Mouse (Mus musculus): ENCODE results near the gene Pagr1b. TPM values are rescaled to one million over a fixed set of nuclear protein-coding genes. Genes with fewer than 3 reads are reported as not detected.

The Pagr1b gene
- total and polyA plus RNA-seq, 3 experiments, result 0.39 to 4.5 TPM; not detected in 1

GRCm38 (mm10) chr7:127021563-127022527 is 5.6 kb upstream of the Pagr1b start:
- Histone ChIP-seq H3K79me2 (ENCODE audit: control insufficient read depth, insufficient read depth, low read length, poor library complexity) (peaks cover 43% of the 10 kb centered on the region), H3K27me3 (ENCODE audit: control insufficient read depth in 1 of 2, insufficient read depth in 2 of 2, low read length in 2 of 2) (no peaks in the 10 kb centered on the region), H3K36me3 (ENCODE audit: control insufficient read depth in 1 of 2, insufficient read depth in 2 of 2, low read length in 2 of 2) (peaks cover 0 to 22% of the 10 kb centered on the region in 2 experiments; a peak in 3 of 4 replicates), H3K4me1 (ENCODE audit: control insufficient read depth in 1 of 2, insufficient read depth in 2 of 2, low read length in 2 of 2) (peaks cover 0 to 17% of the 10 kb centered on the region in 2 experiments; a peak in 2 of 4 replicates), H3K4me3 (ENCODE audit: control insufficient read depth in 1 of 2, insufficient read depth in 1 of 2, low read depth in 2 of 2, low read length in 2 of 2) (no peak overlapping the region), H3K9me3 (replicated peaks; ENCODE audit: insufficient read depth, low read length) (no peaks in the 10 kb centered on the region), H3K9ac (ENCODE audit: control insufficient read depth, low read depth, low read length, poor library complexity, severe bottlenecking) (peak overlapping the region; percentile 97; the same call in 1 of the 2 replicates), H3K27ac (ENCODE audit: control insufficient read depth, low read depth, low read length) (no peak overlapping the region)
- DNase-seq (ENCODE audit: low read depth, low spot score), result peak; percentile 44
- TF ChIP-seq POLR2A (IDR thresholded peaks at IDR 0.05; ENCODE audit: control insufficient read depth in 1 of 2, insufficient read depth in 1 of 2, low read depth in 1 of 2, low read length in 2 of 2, poor library complexity in 1 of 2) (peak; percentile 25 to 55; a peak in 2 of 4 replicates), MXI1 (IDR thresholded peaks at IDR 0.05; ENCODE audit: low read depth, low read length) (no peak), ZMIZ1 (IDR thresholded peaks at IDR 0.05; ENCODE audit: low read depth, low read length) (0 out of 2 replicates have a peak, but pooled peaks have one; percentile 25), GABPA (IDR thresholded peaks at IDR 0.05; ENCODE audit: low read depth, low read length) (no peak), USF2 (IDR thresholded peaks at IDR 0.05; ENCODE audit: borderline replicate concordance in 1 of 2, insufficient read depth in 1 of 2, low read depth in 1 of 2, low read length in 2 of 2) (no peak), POLR2AphosphoS5 (IDR thresholded peaks at IDR 0.05; ENCODE audit: borderline replicate concordance, low read depth, low read length) (peak; percentile 67; the same call in 1 of the 2 replicates), POLR2AphosphoS2 (IDR thresholded peaks at IDR 0.05; ENCODE audit: low read length) (peak; percentile 90), MYB (IDR thresholded peaks at IDR 0.05; ENCODE audit: low read depth, low read length) (no peak), ZKSCAN1 (IDR thresholded peaks at IDR 0.05; ENCODE audit: low read depth, low read length) (no peak)

- Histone ChIP-seq H3K9me3 (replicated peaks; ENCODE audit: insufficient read depth, low read length) (no peaks in the 10 kb centered on the region), H3K9ac (ENCODE audit: control insufficient read depth, low read depth, low read length, poor library complexity, severe bottlenecking) (peak within 1 kb of the TSS; percentile 11; the same call in 1 of the 2 replicates), H3K27ac (ENCODE audit: control insufficient read depth, low read depth, low read length) (no peak within 1 kb of the TSS), H3K4me1 (ENCODE audit: control insufficient read depth in 1 of 2, insufficient read depth in 2 of 2, low read length in 2 of 2) (peaks cover 0 to 17% of the 10 kb centered on the region in 2 experiments; a peak in 2 of 4 replicates), H3K36me3 (ENCODE audit: control insufficient read depth in 1 of 2, insufficient read depth in 2 of 2, low read length in 2 of 2) (peaks cover 0 to 22% of the 10 kb centered on the region in 2 experiments; a peak in 3 of 4 replicates), H3K79me2 (ENCODE audit: control insufficient read depth, insufficient read depth, low read length, poor library complexity) (peaks cover 48% of the 10 kb centered on the region), H3K27me3 (ENCODE audit: control insufficient read depth in 1 of 2, insufficient read depth in 2 of 2, low read length in 2 of 2) (no peaks in the 10 kb centered on the region), H3K4me3 (ENCODE audit: control insufficient read depth in 1 of 2, insufficient read depth in 1 of 2, low read depth in 2 of 2, low read length in 2 of 2) (no peak within 1 kb of the TSS)
- TF ChIP-seq POLR2A (IDR thresholded peaks at IDR 0.05; ENCODE audit: control insufficient read depth in 1 of 2, insufficient read depth in 1 of 2, low read depth in 1 of 2, low read length in 2 of 2, poor library complexity in 1 of 2), result peak; percentile 62 to 66; a peak in 2 of 4 replicates
- peak; percentile 98 for TF ChIP-seq POLR2AphosphoS2 (IDR thresholded peaks at IDR 0.05; ENCODE audit: low read length)
- TF ChIP-seq MYC (IDR thresholded peaks at IDR 0.05; ENCODE audit: low read depth, low read length), result no peak
- no peak for TF ChIP-seq KAT2A (conservative IDR thresholded peaks at IDR 0.05; ENCODE audit: low read depth, low read length)
- no peak for TF ChIP-seq MXI1 (IDR thresholded peaks at IDR 0.05; ENCODE audit: low read depth, low read length)
- no peak for TF ChIP-seq EP300 (IDR thresholded peaks at IDR 0.05; ENCODE audit: low read depth in 1 of 2, low read length in 2 of 2)
- TF ChIP-seq GATA1 (IDR thresholded peaks at IDR 0.05; ENCODE audit: low read depth, low read length), result no peak
- 0 out of 2 replicates have a peak, but pooled peaks have one; percentile 13 for TF ChIP-seq MYB (IDR thresholded peaks at IDR 0.05; ENCODE audit: low read depth, low read length)
- peak; percentile 54 for DNase-seq (ENCODE audit: low read depth, low spot score)
Measured at GRCm38 (mm10) chr7:127020901-127021562, 4.7 kb upstream of the Pagr1b start, which contains the start of the genes Gm42742 and Prrt2. Gm42742 (minus strand) TSS chr7:127021097. Prrt2 (minus strand) TSS chr7:127021211.
